Mouse (Mus musculus): ENCODE measurements at regions not wholly inside any gene's neighbourhood (a gene's known extent, or its start where the extent isn't known, plus 50 kb on each side); places are given as distances from the start of the nearest gene placed in this dataset.

DNA sequence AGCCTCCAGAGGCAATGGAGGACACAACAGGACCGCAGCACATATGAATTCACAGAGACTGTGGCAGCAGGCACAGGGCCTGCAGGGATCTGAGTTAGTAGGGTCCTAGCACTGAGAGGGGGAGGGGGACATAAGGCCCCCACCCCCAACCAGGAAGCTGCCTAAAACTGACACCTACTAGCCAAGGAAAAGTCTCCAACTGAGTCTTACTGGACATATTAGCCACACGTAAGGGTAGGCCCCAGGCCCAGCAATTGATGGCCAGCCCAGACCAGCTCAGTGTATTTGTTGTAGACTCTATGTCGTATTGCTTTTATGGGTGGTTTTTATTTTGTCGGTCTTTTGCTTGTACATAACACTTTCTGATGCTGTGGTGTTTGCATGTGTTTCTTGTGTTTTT lies 153.4 kb upstream of the Map3k1 start:
- WGBS: 96% methylated on average over 4 of the region's 4 CpGs
- Histone ChIP-seq H3K4me3 (ENCODE audit: low read depth, low read length) (no peak overlapping the region), H3K27ac (ENCODE audit: insufficient read depth, low read depth, low read length) (no peak overlapping the region), H3K27me3 (ENCODE audit: control insufficient read depth, insufficient read depth, low read length) (no peaks in the 10 kb centered on the region), H3K36me3 (ENCODE audit: control insufficient read depth, insufficient read depth, low read length) (no peaks in the 10 kb centered on the region), H3K4me1 (ENCODE audit: control insufficient read depth, insufficient read depth, insufficient read length, low read length) (peaks cover 24% of the 10 kb centered on the region; the same call in 1 of the 2 replicates)
- TF ChIP-seq CTCF (IDR thresholded peaks at IDR 0.05; ENCODE audit: extremely low read depth, insufficient read length, insufficient replicate concordance, low read depth, low read length) (no peak), POLR2A (IDR thresholded peaks at IDR 0.05; ENCODE audit: low read depth, low read length) (no peak)

DNA sequence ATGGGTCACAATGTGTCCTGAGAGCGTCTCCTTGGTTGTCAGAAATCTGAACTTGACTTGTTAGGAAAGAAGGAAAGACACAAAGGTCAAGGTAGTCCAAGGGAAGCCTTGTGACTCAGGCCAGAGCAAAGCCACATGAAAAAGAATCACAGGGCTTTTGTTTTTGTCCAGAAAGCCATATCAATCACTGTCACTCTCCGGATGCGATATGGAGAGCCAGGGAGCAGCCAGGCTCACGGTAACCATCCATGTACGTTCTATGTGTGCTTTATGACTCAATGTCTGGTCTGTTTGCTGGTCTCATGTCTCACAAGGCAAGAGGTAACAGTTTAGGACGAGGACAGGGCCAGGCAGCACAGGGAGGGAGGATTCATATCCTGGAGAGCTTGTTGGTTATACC lies 157.3 kb upstream of the Map3k1 start:
- Histone ChIP-seq H3K27me3 (ENCODE audit: control insufficient read depth, insufficient read depth, low read length) (no peaks in the 10 kb centered on the region), H3K4me3 (ENCODE audit: low read depth, low read length) (no peak overlapping the region), H3K4me1 (ENCODE audit: control insufficient read depth, insufficient read depth, insufficient read length, low read length) (peaks cover 20% of the 10 kb centered on the region; the same call in 1 of the 2 replicates), H3K27ac (ENCODE audit: insufficient read depth, low read depth, low read length) (peak overlapping the region; percentile 28; the same call in 1 of the 2 replicates), H3K36me3 (ENCODE audit: control insufficient read depth, insufficient read depth, low read length) (no peaks in the 10 kb centered on the region)
- 45% methylated on average over 6 of the region's 6 CpGs for WGBS
- TF ChIP-seq POLR2A (IDR thresholded peaks at IDR 0.05; ENCODE audit: low read depth, low read length) (no peak), CTCF (IDR thresholded peaks at IDR 0.05; ENCODE audit: extremely low read depth, insufficient read length, insufficient replicate concordance, low read depth, low read length) (no peak)

DNA sequence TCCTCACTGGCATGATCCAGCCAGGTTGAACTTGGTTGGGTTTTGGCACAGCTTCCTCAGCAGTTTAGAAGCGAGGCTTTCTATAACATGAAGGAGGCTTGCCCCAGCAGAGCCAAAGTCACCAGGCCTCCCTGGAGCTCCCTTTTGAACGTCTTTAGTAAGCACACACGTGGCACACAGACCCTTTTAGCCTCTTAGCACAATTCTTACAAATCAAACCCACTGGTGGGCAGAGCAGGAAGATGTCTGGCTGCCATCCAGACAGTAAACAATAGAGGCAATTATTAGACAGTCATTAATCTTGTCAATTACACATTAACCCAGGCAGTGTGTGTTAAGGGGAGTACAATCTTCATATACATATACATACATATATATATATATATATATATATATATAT lies 157.8 kb upstream of the Map3k1 start:
- WGBS: 18% methylated on average over 3 of the region's 3 CpGs
- H3K27ac ChIP-seq (ENCODE audit: insufficient read depth, low read depth, low read length): peak overlapping the region; percentile 28; the same call in 1 of the 2 replicates
- no peaks in the 10 kb centered on the region for H3K27me3 ChIP-seq (ENCODE audit: control insufficient read depth, insufficient read depth, low read length)
- peaks cover 20% of the 10 kb centered on the region; the same call in 1 of the 2 replicates for H3K4me1 ChIP-seq (ENCODE audit: control insufficient read depth, insufficient read depth, insufficient read length, low read length)
- H3K36me3 ChIP-seq (ENCODE audit: control insufficient read depth, insufficient read depth, low read length): no peaks in the 10 kb centered on the region
- no peak overlapping the region for H3K4me3 ChIP-seq (ENCODE audit: low read depth, low read length)
- TF ChIP-seq CTCF (IDR thresholded peaks at IDR 0.05; ENCODE audit: extremely low read depth, insufficient read length, insufficient replicate concordance, low read depth, low read length): no peak
- TF ChIP-seq POLR2A (IDR thresholded peaks at IDR 0.05; ENCODE audit: low read depth, low read length): no peak

DNA sequence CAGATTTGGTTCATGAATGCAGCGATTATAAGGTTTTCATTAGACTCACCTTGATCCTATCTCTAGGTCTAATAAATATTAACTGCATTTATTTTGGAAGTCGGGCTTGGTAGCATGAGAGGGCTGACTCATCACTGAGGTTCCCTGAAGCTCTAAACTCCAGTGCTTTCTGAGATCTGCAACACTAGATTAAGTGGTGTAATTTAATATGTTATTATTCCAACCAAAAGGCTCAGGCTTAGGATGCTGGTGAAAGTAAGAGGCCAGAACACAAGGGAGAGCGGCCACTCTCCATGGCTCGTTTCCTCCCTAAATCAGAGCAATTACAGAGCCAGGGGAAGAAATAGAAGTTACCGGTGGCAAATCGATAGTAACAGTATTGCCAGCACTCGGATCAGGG lies 159.4 kb upstream of the Map3k1 start:
- no peak overlapping the region for H3K4me3 ChIP-seq (ENCODE audit: low read depth, low read length)
- no peaks in the 10 kb centered on the region for H3K27me3 ChIP-seq (ENCODE audit: control insufficient read depth, insufficient read depth, low read length)
- no peaks in the 10 kb centered on the region for H3K36me3 ChIP-seq (ENCODE audit: control insufficient read depth, insufficient read depth, low read length)
- H3K27ac ChIP-seq (ENCODE audit: insufficient read depth, low read depth, low read length): peak overlapping the region; percentile 25; the same call in 1 of the 2 replicates
- no peak for TF ChIP-seq POLR2A (IDR thresholded peaks at IDR 0.05; ENCODE audit: low read depth, low read length)
- no peak for TF ChIP-seq CTCF (IDR thresholded peaks at IDR 0.05; ENCODE audit: extremely low read depth, insufficient read length, insufficient replicate concordance, low read depth, low read length)
- peaks cover 18% of the 10 kb centered on the region; the same call in 1 of the 2 replicates for H3K4me1 ChIP-seq (ENCODE audit: control insufficient read depth, insufficient read depth, insufficient read length, low read length)
- 68% methylated on average over 7 of the region's 7 CpGs for WGBS

DNA sequence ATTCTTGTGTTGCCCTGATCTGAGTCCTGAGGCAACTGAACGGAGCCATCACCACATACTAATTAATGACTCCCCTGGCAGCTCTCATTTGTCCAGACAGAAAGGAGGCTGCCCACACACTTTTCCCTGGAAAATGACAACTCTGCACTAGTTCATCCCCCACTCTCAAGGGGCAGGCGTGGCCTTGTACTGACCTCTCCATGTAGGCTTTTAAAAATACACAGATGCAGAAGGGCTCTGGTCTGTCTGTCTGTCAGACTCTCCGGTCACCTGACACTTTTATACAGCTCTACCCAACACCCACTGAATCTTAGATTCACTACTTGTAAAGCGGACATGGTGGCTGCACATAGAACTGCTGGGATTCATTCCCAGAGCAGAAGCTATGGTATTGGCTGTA lies 165.5 kb upstream of the Map3k1 start:
- Histone ChIP-seq H3K36me3 (ENCODE audit: control insufficient read depth, insufficient read depth, low read length) (no peaks in the 10 kb centered on the region), H3K4me3 (ENCODE audit: low read depth, low read length) (no peak overlapping the region), H3K27ac (ENCODE audit: insufficient read depth, low read depth, low read length) (no peak overlapping the region), H3K27me3 (ENCODE audit: control insufficient read depth, insufficient read depth, low read length) (no peaks in the 10 kb centered on the region), H3K4me1 (ENCODE audit: control insufficient read depth, insufficient read depth, insufficient read length, low read length) (peaks cover 9% of the 10 kb centered on the region; the same call in 1 of the 2 replicates)
- 90% methylated on average over 4 of the region's 4 CpGs for WGBS
- TF ChIP-seq CTCF (IDR thresholded peaks at IDR 0.05; ENCODE audit: extremely low read depth, insufficient read length, insufficient replicate concordance, low read depth, low read length) (no peak), POLR2A (IDR thresholded peaks at IDR 0.05; ENCODE audit: low read depth, low read length) (no peak)

DNA sequence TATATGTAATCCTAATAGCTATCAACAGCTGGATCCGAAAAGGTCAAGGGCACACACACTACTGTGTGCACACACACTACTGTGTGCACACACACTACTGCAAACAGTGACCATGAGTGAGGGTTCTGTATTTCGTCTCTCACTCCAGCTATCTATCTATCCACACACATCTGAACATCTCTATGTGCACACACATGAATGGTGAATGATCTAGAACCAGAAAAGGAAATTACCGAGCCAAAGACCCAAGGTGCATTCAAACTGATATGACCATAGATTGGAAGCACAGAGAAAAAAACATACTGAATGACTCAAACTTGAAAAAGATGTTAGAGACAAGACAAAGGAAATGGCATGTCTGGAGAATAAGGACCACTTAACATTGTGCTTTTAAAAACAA lies 166.8 kb upstream of the Map3k1 start:
- WGBS: 90% methylated on average over 3 of the region's 3 CpGs
- Histone ChIP-seq H3K36me3 (ENCODE audit: control insufficient read depth, insufficient read depth, low read length) (no peaks in the 10 kb centered on the region), H3K4me1 (ENCODE audit: control insufficient read depth, insufficient read depth, insufficient read length, low read length) (peaks cover 13% of the 10 kb centered on the region; the same call in 1 of the 2 replicates), H3K27me3 (ENCODE audit: control insufficient read depth, insufficient read depth, low read length) (no peaks in the 10 kb centered on the region), H3K27ac (ENCODE audit: insufficient read depth, low read depth, low read length) (no peak overlapping the region), H3K4me3 (ENCODE audit: low read depth, low read length) (no peak overlapping the region)
- TF ChIP-seq CTCF (IDR thresholded peaks at IDR 0.05; ENCODE audit: extremely low read depth, insufficient read length, insufficient replicate concordance, low read depth, low read length) (no peak), POLR2A (IDR thresholded peaks at IDR 0.05; ENCODE audit: low read depth, low read length) (no peak)

DNA sequence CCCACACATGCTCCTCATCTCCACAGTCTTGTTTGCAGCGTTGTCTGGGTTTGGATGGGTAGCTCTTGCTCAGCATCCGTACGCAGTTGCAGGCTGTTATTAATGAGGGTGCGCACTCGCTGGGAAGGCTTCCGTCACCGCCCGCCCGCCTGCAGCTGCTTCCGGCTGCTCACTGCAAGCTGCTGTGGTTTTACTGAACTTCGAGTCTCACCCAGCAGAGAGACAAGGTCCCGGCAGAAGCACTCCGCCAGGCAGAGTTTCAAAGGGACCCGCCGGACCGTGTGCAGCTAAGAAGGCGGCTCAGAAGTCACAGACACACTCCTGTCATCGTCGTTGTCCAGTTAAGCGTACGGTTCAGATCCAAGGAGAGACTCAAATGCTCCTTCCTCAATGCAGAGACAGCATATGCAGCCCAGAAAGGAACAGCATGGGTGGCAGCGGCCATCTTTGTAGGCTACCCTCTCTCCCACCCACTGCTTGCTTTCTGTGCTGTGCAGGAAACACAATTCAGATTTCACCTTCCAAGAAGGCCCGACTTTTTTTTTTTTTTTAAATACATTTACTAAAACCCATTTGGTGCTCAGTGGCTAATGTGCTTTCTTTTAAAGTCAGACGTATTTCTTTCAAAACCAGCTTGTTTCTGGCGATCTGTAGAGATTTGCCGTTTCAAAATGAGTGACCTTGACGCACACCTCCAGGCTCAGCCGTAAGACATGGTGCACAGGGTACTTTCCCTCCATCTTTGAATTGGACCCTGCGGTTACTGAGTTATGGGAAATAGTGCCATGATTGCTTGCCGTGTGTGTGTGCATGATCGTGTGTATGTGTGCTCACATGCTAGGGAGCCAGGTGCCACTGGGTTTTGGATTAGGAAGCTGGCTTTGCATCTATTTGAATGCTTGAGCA lies 169.2 kb upstream of the Map3k1 start:
- Histone ChIP-seq H3K27me3 (ENCODE audit: control insufficient read depth, insufficient read depth, low read length) (no peaks in the 10 kb centered on the region), H3K27ac (ENCODE audit: insufficient read depth, low read depth, low read length) (peak overlapping the region; percentile 39), H3K4me1 (ENCODE audit: control insufficient read depth, insufficient read depth, insufficient read length, low read length) (peaks cover 15% of the 10 kb centered on the region; the same call in 1 of the 2 replicates), H3K4me3 (ENCODE audit: low read depth, low read length) (peak overlapping the region; percentile 12; the same call in 1 of the 2 replicates), H3K36me3 (ENCODE audit: control insufficient read depth, insufficient read depth, low read length) (no peaks in the 10 kb centered on the region)
- 74% methylated on average over 31 of the region's 31 CpGs for WGBS
- TF ChIP-seq CTCF (IDR thresholded peaks at IDR 0.05; ENCODE audit: extremely low read depth, insufficient read length, insufficient replicate concordance, low read depth, low read length) (no peak), POLR2A (IDR thresholded peaks at IDR 0.05; ENCODE audit: low read depth, low read length) (0 out of 2 replicates have a peak, but pooled peaks have one; percentile 38)

Measured in small intestine, adult 2 months (tissue).